Mouse (Mus musculus): ENCODE results near the gene Ncoa3.

The Ncoa3 gene

GRCm38 (mm10) chr2:166034967-166035490 lies 42.6 kb downstream of the Ncoa3 start:
- no peak for DNase-seq (ENCODE audit: low spot score in 2 of 2)

- no peak for DNase-seq (ENCODE audit: low spot score in 2 of 2)
Observed at GRCm38 (mm10) chr2:166035725-166036124, 43.3 kb downstream of the Ncoa3 start.

- DNase-seq (ENCODE audit: low spot score in 2 of 2) = no peak
Observed at GRCm38 (mm10) chr2:166039681-166040080, 47.2 kb downstream of the Ncoa3 start.

DNA sequence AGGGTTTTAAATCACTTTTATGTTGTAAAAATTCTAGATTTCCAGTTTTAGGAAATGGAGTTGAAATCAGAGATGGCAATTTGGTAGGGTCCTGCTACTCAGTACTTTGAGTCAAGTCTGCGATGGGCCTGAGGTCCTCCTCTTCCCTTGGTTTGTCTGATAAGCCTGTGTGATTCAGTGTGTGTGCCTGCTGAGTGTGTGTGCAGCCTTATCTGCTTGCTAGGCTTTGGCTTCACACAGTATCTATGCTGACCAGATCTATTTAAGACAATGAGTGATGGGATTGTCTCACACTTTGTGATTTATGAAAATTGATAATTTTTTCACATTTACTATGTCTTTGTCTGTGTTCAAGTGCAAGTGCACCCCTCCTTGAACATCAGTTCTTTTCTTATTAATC lies 50.1 kb downstream of the Ncoa3 start:
- DNase-seq (ENCODE audit: low spot score in 2 of 2) = no peak

DNA sequence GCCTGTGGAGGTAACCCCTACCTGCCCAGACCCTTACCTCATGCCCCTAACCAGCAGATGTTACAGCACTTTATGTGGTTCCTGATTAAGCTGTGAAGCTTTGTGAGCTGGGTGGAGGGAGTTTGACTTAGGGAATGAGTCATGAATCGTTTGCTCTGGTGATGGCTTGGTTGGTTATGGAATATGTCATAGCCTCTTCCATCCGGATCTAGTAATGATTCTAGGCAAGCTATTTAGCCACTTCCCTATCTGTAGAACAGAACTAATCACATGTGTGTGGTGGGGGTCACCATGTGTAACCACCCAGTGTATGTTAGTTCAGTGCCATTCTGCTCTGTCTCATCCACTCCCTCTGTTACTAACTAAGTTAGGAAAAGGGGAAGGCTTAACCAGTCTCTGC lies 52.6 kb downstream of the Ncoa3 start:
- no peak for DNase-seq (ENCODE audit: low spot score in 2 of 2)

DNA sequence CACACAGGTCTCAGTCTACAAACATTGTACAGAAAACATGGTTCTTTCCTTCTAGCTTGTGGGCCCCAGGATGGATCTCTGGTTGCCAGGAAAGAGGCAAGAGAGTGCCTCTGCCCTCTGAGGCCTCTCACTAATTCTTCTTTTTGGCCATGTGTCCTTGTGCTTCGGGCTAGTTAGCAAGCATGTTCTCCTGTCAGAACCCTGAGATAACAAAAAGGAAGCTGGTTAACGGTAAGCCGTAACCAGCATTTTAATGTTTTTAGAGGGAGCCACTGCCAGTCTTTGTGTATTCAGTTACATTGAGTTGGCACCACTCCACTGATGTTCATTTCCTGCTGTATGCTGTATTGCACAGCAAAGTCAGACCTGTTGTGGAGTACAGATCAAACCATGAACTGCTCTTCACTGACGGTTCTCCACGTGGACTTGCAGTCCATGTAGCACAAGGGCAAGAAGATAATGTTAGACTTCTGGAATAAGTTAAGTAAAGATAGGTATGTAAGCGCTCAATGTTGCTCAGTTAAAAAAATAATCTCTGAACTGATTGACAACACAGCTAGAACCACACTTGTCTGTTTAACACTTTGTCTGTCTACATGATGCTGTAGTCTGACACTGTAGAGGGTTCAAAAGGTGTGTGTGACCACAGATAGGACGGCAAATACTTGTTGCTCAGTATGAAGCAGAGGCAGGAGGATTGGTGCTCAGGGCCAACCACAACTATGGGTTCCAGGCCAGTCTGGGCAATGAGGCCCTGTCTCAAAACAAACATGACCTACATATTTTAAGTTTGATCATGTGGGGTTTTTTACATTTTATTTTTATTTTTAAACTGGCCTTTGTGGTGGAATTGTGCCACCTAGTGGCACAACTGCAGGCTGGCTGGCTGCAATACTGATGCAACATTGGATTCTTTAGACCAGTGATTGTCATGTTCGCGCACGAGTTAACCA lies 53.4 kb downstream of the Ncoa3 start:
- DNase-seq (ENCODE audit: low spot score in 2 of 2) = no peak

DNA sequence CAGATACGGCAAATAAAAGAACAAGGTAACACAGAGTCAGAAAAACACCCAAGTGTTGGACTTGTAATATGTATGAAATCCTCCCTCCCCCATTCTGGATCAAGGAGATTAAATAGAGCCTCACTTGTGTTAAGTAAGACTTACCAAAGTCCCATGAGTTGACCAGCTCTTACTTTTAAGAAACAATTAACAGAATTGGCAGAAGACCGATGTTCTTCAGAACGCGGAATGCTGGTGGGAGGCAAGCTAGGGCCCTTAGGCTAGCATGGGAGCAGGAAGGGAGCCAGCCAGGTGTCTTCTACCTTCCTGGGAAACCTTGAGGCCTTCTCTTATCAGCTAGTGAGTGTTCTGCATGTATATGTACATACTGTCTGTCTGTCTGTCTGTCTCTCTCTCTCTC lies 55.5 kb downstream of the Ncoa3 start:
- no peak for DNase-seq (ENCODE audit: low spot score in 2 of 2)

DNA sequence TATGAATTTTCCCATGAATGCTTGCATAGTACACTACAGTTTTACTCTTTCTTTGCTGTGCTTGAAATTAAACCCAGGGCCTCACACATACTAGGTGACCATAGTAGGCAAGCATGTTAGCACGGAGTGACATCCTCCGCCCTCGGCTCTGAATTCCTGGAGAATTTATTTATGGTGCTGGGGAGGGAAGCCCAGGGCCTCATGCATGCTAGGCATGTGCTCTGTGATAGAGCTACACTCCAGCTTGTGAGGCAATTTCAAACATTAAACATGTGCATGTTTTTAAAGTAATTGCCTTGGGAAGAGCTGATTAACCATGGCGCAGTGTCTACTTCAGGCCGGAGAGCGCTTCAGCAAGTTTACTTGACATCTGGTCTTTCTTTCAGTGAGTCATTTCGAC lies 56.4 kb downstream of the Ncoa3 start:
- no peak for DNase-seq (ENCODE audit: low spot score in 2 of 2)

GRCm38 (mm10) chr2:166051421-166051820 lies 59.0 kb downstream of the Ncoa3 start:
- DNase-seq (ENCODE audit: low spot score in 2 of 2) = no peak

DNA sequence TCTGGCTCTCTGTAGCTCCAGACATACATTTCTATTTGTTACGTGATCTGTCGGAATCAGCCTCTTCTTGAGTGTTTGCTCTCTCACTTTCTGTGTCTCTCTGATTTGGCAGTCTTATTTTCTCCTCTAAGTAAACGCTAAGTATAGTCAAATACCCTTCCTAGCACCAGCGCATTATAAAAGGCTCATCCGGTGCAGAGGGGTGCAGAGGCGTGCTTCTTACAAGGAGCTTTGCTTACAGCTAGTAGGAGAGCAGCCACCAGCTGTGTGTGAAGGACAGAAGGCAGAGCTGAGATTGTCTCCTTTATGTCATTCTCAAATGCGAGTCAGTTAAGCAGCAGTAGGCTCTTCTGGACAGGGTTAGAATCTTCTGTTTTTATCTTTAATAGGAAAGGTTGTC lies 59.5 kb downstream of the Ncoa3 start:
- DNase-seq (ENCODE audit: low spot score in 2 of 2) = no peak

DNA sequence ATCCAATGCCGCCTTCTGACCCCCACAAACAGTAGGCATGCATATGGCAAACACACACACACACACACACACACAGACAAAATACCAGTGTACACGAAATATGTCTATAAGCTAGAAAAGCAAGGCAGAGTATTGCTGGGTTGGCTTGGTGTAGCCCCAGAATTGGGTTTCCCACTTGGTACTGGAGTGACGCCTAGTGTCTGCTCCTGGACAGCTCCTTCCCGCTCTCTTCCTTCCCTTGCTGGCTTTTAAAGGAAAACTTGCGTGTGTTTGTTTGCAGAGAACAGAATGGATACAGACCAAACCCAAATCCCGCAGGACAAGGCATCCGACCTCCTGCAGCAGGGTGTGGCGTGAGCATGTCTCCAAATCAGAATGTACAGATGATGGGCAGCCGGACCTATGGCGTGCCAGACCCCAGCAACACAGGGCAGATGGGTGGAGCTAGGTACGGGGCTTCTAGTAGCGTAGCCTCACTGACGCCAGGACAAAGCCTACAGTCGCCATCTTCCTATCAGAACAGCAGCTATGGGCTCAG lies 61.6 kb downstream of the Ncoa3 start:
- DNase-seq (ENCODE audit: low spot score in 2 of 2) = no peak

DNA sequence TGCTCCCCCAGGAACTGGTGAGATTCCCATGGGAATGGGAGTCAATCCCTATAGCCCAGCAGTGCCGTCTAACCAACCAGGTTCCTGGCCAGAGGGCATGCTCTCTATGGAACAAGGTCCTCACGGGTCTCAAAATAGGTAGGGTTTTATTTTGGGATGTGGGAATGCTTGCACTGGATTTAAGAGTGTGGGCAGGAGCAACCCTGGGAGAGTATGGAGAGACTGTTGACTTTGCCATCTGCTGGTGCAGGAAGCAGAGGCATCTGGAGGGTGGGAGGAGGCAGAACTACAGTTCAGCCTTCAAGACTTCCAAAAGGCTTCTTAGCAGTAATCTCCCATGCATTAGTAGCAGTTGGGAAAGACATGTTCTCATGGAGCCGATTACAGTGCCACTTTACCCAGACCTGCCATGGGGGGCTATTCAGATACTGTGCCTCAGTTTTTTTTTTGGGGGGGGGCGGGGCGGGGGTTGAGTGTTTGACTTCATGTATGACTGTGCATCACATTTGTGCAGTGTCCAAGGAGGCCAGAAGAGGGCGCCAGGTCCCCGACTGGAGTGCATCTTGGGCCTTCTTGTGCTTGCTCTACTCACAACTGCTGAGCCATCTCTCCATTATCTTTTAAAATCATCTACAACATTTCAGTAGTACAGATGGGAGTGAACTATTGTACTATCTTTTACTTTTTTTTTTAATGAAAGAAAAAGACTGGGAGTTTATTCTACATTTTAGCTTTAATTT lies 67.4 kb downstream of the Ncoa3 start:
- no peak for DNase-seq (ENCODE audit: low spot score in 2 of 2)

- DNase-seq (ENCODE audit: low spot score in 2 of 2) = no peak
Observed at GRCm38 (mm10) chr2:166062008-166062407, 69.6 kb downstream of the Ncoa3 start.

DNA sequence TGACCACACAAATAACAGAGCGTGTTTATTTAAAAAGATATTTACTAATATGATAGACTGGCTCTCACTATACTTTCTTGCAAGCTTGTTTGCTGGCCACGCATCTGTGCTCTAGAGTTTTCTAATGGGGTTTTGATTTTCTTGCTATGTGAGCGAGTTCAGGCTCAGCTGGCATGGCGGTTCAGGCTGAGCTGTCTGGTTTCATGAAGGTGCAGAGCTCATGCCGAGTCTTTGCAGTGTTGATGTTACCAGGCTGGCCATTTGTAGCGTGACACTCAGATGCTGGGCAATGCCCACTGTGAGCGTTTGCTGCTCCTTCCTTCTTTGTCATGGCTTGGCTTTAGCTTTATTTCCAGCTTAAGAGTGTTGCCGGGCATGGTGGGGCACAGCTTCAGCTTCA lies 70.0 kb downstream of the Ncoa3 start:
- no peak for DNase-seq (ENCODE audit: low spot score in 2 of 2)

DNA sequence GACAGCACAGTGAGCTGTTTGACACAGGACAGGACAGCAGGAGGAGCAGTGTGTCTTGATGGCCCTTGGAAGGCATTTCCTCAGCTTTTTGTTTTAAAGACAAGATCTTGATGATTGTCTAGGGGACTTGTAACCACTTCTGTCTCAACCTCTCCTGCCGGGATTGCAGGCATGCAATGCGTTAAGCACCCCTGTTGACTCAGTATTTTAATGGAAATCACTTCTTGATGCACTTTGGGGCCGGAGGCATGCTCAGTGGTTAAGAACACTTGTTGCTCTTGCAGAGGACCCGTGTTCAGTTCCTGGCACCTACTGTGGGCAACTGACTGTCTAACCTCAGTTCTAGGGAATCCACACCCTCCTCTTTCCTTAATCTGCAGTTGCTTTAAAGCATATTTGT lies 74.0 kb downstream of the Ncoa3 start:
- DNase-seq (ENCODE audit: low spot score in 2 of 2) = no peak

DNA sequence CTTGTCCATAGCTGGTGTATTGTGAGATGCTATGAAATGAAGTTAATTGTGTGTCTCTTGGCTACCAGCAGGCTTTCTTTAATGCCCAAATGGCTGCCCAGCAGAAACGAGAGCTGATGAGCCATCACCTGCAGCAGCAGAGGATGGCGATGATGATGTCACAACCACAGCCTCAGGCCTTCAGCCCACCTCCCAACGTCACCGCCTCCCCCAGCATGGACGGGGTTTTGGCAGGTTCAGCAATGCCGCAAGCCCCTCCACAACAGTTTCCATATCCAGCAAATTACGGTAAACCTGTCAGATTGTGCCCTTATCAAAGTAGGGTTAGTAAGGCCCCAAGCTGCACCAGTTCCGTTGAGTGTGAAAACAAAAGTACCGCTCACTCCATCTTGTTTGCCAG lies 75.8 kb downstream of the Ncoa3 start:
- no peak for DNase-seq (ENCODE audit: low spot score in 2 of 2)

GRCm38 (mm10) chr2:166069164-166069563 lies 76.7 kb downstream of the Ncoa3 start:
- no peak for DNase-seq (ENCODE audit: low spot score in 2 of 2)

DNA sequence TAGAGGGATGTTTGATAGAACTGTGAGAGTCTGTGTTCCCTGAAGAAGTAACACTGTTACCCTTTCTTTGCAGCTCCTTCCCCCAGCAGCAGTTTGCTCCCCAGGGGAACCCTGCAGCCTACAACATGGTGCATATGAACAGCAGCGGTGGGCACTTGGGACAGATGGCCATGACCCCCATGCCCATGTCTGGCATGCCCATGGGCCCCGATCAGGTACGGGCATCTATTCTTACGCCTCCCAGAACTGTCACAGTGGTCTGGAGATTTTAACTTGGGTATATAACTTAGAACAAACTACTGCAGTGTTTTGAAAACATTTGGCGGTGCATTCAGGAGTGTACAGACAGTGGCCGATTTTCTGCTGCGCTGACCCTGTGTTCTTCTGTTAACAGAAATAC lies 77.3 kb downstream of the Ncoa3 start:
- DNase-seq (ENCODE audit: low spot score in 2 of 2) = no peak

DNA sequence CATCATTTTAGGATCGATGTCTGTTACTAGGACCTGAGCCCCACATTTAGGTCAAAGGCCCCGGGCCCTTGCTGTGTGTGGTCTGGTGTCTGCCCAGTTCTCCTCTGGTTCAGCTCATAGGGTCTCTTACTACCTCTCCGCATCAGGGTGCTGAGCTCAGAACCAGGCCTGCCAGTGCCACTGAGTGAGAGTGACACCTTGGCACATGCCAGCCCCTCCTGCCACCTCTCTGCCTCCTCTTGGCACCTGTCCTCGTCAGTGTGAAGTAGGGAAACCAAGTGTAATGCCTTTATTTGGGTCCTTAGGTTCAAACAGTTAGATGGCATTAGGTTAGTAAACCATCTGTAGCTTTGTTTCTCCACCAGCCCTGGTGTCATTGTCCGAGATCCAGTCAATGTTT lies 79.0 kb downstream of the Ncoa3 start:
- DNase-seq (ENCODE audit: low spot score in 2 of 2) = no peak

DNA sequence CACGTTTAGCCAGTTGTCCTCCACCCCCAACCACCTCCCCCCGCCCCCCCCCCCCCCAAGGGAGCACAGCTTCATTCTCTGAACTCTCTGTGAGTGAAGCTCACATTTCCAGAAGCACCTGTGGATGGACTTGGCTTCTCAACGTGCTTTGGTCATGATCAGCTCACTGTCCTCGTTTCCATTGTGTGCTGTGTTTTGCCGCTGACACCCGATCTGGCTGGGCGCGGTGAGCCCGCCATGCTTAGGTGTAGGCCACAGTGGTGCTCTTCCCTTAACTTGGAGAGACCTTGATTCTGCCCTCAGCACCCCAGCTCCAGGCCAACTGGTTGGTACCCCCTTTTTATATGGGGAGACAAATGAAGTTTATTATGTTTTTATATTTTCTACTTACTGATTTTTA lies 79.5 kb downstream of the Ncoa3 start:
- DNase-seq (ENCODE audit: low spot score in 2 of 2) = no peak

GRCm38 (mm10) chr2:166073082-166073481 lies 80.6 kb downstream of the Ncoa3 start:
- DNase-seq (ENCODE audit: low spot score in 2 of 2) = no peak

DNA sequence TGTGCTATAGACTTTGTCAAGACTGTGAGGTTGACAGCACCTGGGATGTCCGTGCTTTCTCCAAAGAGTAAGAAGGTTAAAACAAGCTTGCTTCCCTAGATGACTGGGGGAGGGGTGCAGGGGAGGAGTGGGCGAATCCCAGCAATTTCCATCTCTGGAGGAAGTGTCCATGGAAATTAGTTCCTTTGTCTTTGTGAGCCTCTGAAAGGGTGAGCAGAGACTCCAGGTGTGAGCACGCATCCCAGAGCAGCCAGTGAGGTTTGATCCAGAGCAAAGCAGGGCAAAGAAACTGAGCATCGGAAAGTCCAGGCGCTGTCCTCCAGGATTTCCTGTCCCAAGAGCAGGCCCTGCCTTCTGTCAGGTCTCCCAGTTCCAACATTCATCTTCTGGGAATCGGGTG lies 81.9 kb downstream of the Ncoa3 start:
- DNase-seq (ENCODE audit: low spot score in 2 of 2) = no peak

DNA sequence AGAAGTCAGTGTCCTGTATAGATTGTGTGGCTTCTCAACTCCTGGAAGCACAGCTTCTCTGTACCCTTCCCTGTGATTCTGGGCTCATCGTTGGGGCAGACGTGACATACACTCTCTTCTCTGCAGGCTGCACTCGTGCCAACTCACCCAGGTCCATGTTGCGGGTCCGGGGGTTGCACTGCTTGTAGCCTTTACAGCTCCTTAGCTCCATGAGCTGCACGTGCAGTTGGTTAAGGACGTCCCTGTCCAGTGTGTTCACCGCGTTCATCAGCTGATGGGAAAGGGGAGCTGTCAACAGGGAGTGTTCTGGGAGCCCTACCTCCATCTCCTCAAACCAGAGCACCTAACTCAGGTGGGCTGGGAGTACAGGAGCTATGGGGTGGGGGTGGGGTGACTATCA lies 84.9 kb downstream of the Ncoa3 start:
- DNase-seq (ENCODE audit: low spot score in 2 of 2) = no peak

Data from frontal cortex, postnatal 10 days (tissue).